Mouse (Mus musculus) midbrain, embryonic 11.5 days (tissue): Measurements from ENCODE around the gene Hint2. TPM values are rescaled to one million over a fixed set of nuclear protein-coding genes. Genes with fewer than 3 reads are reported as not detected.

Experiments used
- ATAC-seq: fragments of 200-750 bp; cut with Nextera tagmentation; 2 replicates; pipeline ENCODE4 v1.8.0; 2017; ENCODE audit warnings: moderate TSS enrichment, moderate library complexity; ENCODE audit not compliant: low FRiP score
- DNase-seq: peaks from one replicate; pipeline ENCODE4 v3.0.0; 2015; ENCODE audit warnings: low spot score; ENCODE audit errors: missing footprints
- H3K27ac ChIP-seq: fragments of 300-500 bp; sonication (generic); 2 replicates; pipeline ENCODE4 v1.5.1; 2014; ENCODE audit warnings: low read depth, low read length
- H3K27me3 ChIP-seq: fragments of 300-500 bp; sonication (generic); 2 replicates; pipeline ENCODE4 v1.6.1; 2014; ENCODE audit warnings: mild to moderate bottlenecking, low read length, moderate library complexity, mixed read lengths; ENCODE audit not compliant: control insufficient read depth, insufficient read depth
- H3K36me3 ChIP-seq: fragments of 300-500 bp; sonication (generic); 2 replicates; pipeline ENCODE4 v1.6.1; 2014; ENCODE audit warnings: mild to moderate bottlenecking, low read length, moderate library complexity, mixed read lengths; ENCODE audit not compliant: control insufficient read depth, insufficient read depth
- H3K4me1 ChIP-seq: fragments of 300-500 bp; sonication (generic); 2 replicates; pipeline ENCODE4 v1.6.1; 2014; ENCODE audit warnings: low read length; ENCODE audit not compliant: control insufficient read depth, insufficient read depth
- H3K4me2 ChIP-seq: fragments of 300-500 bp; sonication (generic); 2 replicates; pipeline ENCODE4 v1.6.1; 2014; ENCODE audit warnings: mild to moderate bottlenecking, moderate library complexity
- H3K4me3 ChIP-seq: fragments of 300-500 bp; sonication (generic); 2 replicates; pipeline ENCODE4 v1.5.1; 2014; ENCODE audit warnings: low read depth, low read length
- H3K9ac ChIP-seq: fragments of 300-500 bp; sonication (generic); 2 replicates; pipeline ENCODE4 v1.6.1; 2014; ENCODE audit warnings: low read length
- H3K9me3 ChIP-seq: fragments of 300-500 bp; sonication (generic); 2 replicates; pipeline ENCODE4 v1.6.1; 2016; ENCODE audit warnings: low read length; ENCODE audit not compliant: control insufficient read depth
- WGBS: fragments of 180-500 bp; shearing (Covaris S2); extraction: QIAGEN DNeasy Blood & Tissue Kit; methylation state at CpG from one replicate; pipeline ENCODE4 v1.1.7; 2014; 5-methylcytosine and 5-hydroxymethylcytosine counted together
- microRNA-seq: library from miRNA; unstranded; fragments of <30 nt; microRNA quantifications from one replicate; pipeline ENCODE4, GENCODE M21; 2017
- polyA plus RNA-seq: library from polyadenylated mRNA; unstranded; fragments of >200 nt; fragmentation: Nextera tagmentation; extraction: Ambion mirVana; gene quantifications from 2 replicates; pipeline ENCODE4 v1.2.1, GENCODE M21; 2014

The Hint2 gene
- polyA plus RNA-seq, 1 experiment from 2014 or later: 72.9 TPM

GRCm38 (mm10) chr4:43630030-43630581 lies 26.2 kb downstream of the Hint2 start:
- WGBS: 4% methylated on average over 5 of the region's 5 CpGs
- peak; percentile 54 for ATAC-seq

GRCm38 (mm10) chr4:43629106-43629817 lies 27.0 kb downstream of the Hint2 start:
- no peak overlapping the region for H3K4me3 ChIP-seq
- no peaks in the 10 kb centered on the region for H3K9me3 ChIP-seq
- WGBS: 41% methylated on average over 20 of the region's 20 CpGs
- H3K27me3 ChIP-seq: peaks cover 13% of the 10 kb centered on the region
- H3K9ac ChIP-seq: no peak overlapping the region
- ATAC-seq: no peak
- H3K4me1 ChIP-seq: peaks cover 21% of the 10 kb centered on the region
- no peak overlapping the region for H3K4me2 ChIP-seq
- no peak overlapping the region for H3K27ac ChIP-seq
- no peaks in the 10 kb centered on the region for H3K36me3 ChIP-seq
- DNase-seq: no peak

More at GRCm38 (mm10) chr4:43630030-43630581, 26.2 kb downstream of the Hint2 start:
- Histone ChIP-seq H3K9ac (peak overlapping the region; percentile 89; the same call in 1 of the 2 replicates), H3K4me3 (no peak overlapping the region), H3K27ac (peak overlapping the region; percentile 65), H3K4me1 (peaks cover 21% of the 10 kb centered on the region), H3K27me3 (peaks cover 13% of the 10 kb centered on the region), H3K36me3 (no peaks in the 10 kb centered on the region), H3K4me2 (0 out of 2 replicates have a peak overlapping the region, but pooled peaks have one; percentile 7), H3K9me3 (no peaks in the 10 kb centered on the region)
- peak; percentile 97 for DNase-seq

GRCm38 (mm10) chr4:43620146-43620778 lies 36.0 kb downstream of the Hint2 start:
- H3K27me3 ChIP-seq: no peaks in the 10 kb centered on the region
- H3K4me2 ChIP-seq: no peak overlapping the region
- WGBS: 78% methylated on average over 4 of the region's 4 CpGs
- H3K27ac ChIP-seq: no peak overlapping the region
- no peaks in the 10 kb centered on the region for H3K4me1 ChIP-seq
- H3K4me3 ChIP-seq: no peak overlapping the region
- no peak overlapping the region for H3K9ac ChIP-seq
- DNase-seq (no peak), ATAC-seq (no peak)
- H3K9me3 ChIP-seq: no peaks in the 10 kb centered on the region
- no peaks in the 10 kb centered on the region for H3K36me3 ChIP-seq

GRCm38 (mm10) chr4:43613060-43613730 lies 43.1 kb downstream of the Hint2 start:
- H3K4me2 ChIP-seq: no peak overlapping the region
- DNase-seq (peak; percentile 83), ATAC-seq (no peak)
- H3K9ac ChIP-seq: no peak overlapping the region
- H3K36me3 ChIP-seq: no peaks in the 10 kb centered on the region
- no peaks in the 10 kb centered on the region for H3K9me3 ChIP-seq
- no peaks in the 10 kb centered on the region for H3K27me3 ChIP-seq
- H3K27ac ChIP-seq: no peak overlapping the region
- H3K4me1 ChIP-seq: no peaks in the 10 kb centered on the region
- H3K4me3 ChIP-seq: no peak overlapping the region
- 66% methylated on average over 3 of the region's 3 CpGs for WGBS

GRCm38 (mm10) chr4:43612534-43612933 lies 43.7 kb downstream of the Hint2 start:
- Histone ChIP-seq H3K4me1 (no peaks in the 10 kb centered on the region), H3K27ac (no peak overlapping the region), H3K4me2 (no peak overlapping the region), H3K36me3 (no peaks in the 10 kb centered on the region), H3K27me3 (no peaks in the 10 kb centered on the region), H3K4me3 (no peak overlapping the region), H3K9ac (no peak overlapping the region), H3K9me3 (no peaks in the 10 kb centered on the region)
- DNase-seq: peak; percentile 47
- 73% methylated on average over 10 of the region's 10 CpGs for WGBS
- ATAC-seq: no peak

- WGBS: 82% methylated on average over 9 of the region's 9 CpGs
- Histone ChIP-seq H3K9me3 (no peaks in the 10 kb centered on the region), H3K4me2 (no peak overlapping the region), H3K4me3 (no peak overlapping the region), H3K27ac (no peak overlapping the region), H3K27me3 (no peaks in the 10 kb centered on the region), H3K36me3 (no peaks in the 10 kb centered on the region), H3K9ac (no peak overlapping the region), H3K4me1 (no peaks in the 10 kb centered on the region)
- ATAC-seq (no peak), DNase-seq (peak; percentile 41)
These were observed 51.2 kb downstream of the Hint2 start for GRCm38 (mm10) chr4:43604751-43605685.

Small RNAs within 50 kb of the gene (microRNA-seq; reads per million reads assigned to microRNA genes)
- not detected for gene Gm25262

Other genes with a start within 250 kb of the Hint2 start
- gene Fam166b, start 227.3 kb downstream of the Hint2 start, polyA plus RNA-seq: 0.54 and 0.59 TPM in 2 replicates
- gene Tesk1, start 214.5 kb downstream of the Hint2 start, polyA plus RNA-seq: 7.2 and 7.3 TPM in 2 replicates
- gene Cd72, start 201.8 kb downstream of the Hint2 start, polyA plus RNA-seq: 2.9 and 3.4 TPM in 2 replicates
- not detected in 2 replicates for gene Sit1, start 172.7 kb downstream of the Hint2 start, polyA plus RNA-seq
- 45.8 and 48.8 TPM in 2 replicates for gene Ccdc107, start 163.6 kb downstream of the Hint2 start, polyA plus RNA-seq
- 32.4 and 40.2 TPM in 2 replicates for gene Arhgef39, start 156.8 kb downstream of the Hint2 start, polyA plus RNA-seq
- gene Car9, start 149.5 kb downstream of the Hint2 start, polyA plus RNA-seq: 0.07 TPM in 1 of 2 replicates, not detected in the other
- gene Tpm2, start 132.7 kb downstream of the Hint2 start, polyA plus RNA-seq: 44.0 and 51.8 TPM in 2 replicates
- gene Creb3, start 94.1 kb downstream of the Hint2 start, polyA plus RNA-seq: 46.4 and 54.5 TPM in 2 replicates
- 38.4 and 40.4 TPM in 2 replicates for gene Tln1, start 93.8 kb downstream of the Hint2 start, polyA plus RNA-seq
- gene Rgp1, start 77.8 kb downstream of the Hint2 start, polyA plus RNA-seq: 22.0 and 25.2 TPM in 2 replicates
- gene Gba2, start 77.6 kb downstream of the Hint2 start, polyA plus RNA-seq: 24.5 and 26.1 TPM in 2 replicates
- gene Msmp, start 72.0 kb downstream of the Hint2 start, polyA plus RNA-seq: 0.63 TPM in 1 of 2 replicates, not detected in the other
- 14.0 and 15.5 TPM in 2 replicates for gene Npr2, start 24.5 kb downstream of the Hint2 start, polyA plus RNA-seq
- gene Spag8, start 2.9 kb downstream of the Hint2 start, polyA plus RNA-seq: 2.9 and 3.4 TPM in 2 replicates
- 4.4 and 4.5 TPM in 2 replicates for gene Tmem8b, start 12.5 kb upstream of the Hint2 start, polyA plus RNA-seq
- 2.4 and 2.5 TPM in 2 replicates for gene Fam221b, start 12.7 kb upstream of the Hint2 start, polyA plus RNA-seq
- gene Olfr70, start 44.3 kb upstream of the Hint2 start, polyA plus RNA-seq: not detected in 2 replicates
- not detected in 2 replicates for gene Olfr71, start 53.8 kb upstream of the Hint2 start, polyA plus RNA-seq
- gene Hrct1, start 70.7 kb upstream of the Hint2 start, polyA plus RNA-seq: 0.11 and 0.25 TPM in 2 replicates
- gene Spaar, start 73.6 kb upstream of the Hint2 start, polyA plus RNA-seq: 0.04 TPM in 1 of 2 replicates, not detected in the other
- not detected in 2 replicates for gene Olfr159, start 114.5 kb upstream of the Hint2 start, polyA plus RNA-seq
- not detected in 2 replicates for gene Olfr156, start 167.4 kb upstream of the Hint2 start, polyA plus RNA-seq
- not detected in 2 replicates for gene Olfr157, start 183.7 kb upstream of the Hint2 start, polyA plus RNA-seq
- not detected in 2 replicates for gene Olfr155, start 195.1 kb upstream of the Hint2 start, polyA plus RNA-seq
- 11.9 and 13.6 TPM in 2 replicates for gene Reck, start 219.1 kb upstream of the Hint2 start, polyA plus RNA-seq